Mouse (Mus musculus) heart, adult 2 months (tissue): Measurements from ENCODE around the gene Mid1ip1.

Source experiments
- CTCF ChIP-seq: fragments of 200-600 bp; IDR thresholded peaks from 2 replicates; pipeline ENCODE4 v1.8.1; 2022; ENCODE audit warnings: antibody characterized with exemption, mild to moderate bottlenecking, moderate library complexity
- EP300 ChIP-seq: fragments of 200-500 bp; IDR thresholded peaks from 2 replicates; pipeline ENCODE4 v1.6.1; 2011; ENCODE audit warnings: low read depth, low read length, control low read depth; ENCODE audit not compliant: insufficient read depth
- POLR2A ChIP-seq: fragments of 200-500 bp; IDR thresholded peaks from 2 replicates; pipeline ENCODE4 v1.6.1; 2011; ENCODE audit warnings: mild to moderate bottlenecking, low read depth, low read length, control low read depth; ENCODE audit not compliant: insufficient read depth

GRCm38 (mm10) chrX:10694455-10695180 is 20.2 kb upstream of the Mid1ip1 start:
- TF ChIP-seq CTCF (no peak), POLR2A (no peak), EP300 (no peak)
